Mouse (Mus musculus): ENCODE results near the gene Fdps. TPM values are rescaled to one million over a fixed set of nuclear protein-coding genes. Genes with fewer than 3 reads are reported as not detected.

Fdps gene
- polyA plus RNA-seq, 1 experiment from 2014 or later: 284 TPM

GRCm38 (mm10) chr3:89100811-89101210 lies 948 bp downstream of the Fdps start, which contains the start of gene Gm43738:
TSS of gene Gm43738 (minus strand) at chr3:89101099.
- ATAC-seq (ENCODE audit: low FRiP score): no peak
- Histone ChIP-seq H3K9ac (peak within 1 kb of the TSS; percentile 69), H3K4me1 (peaks cover 26% of the 10 kb centered on the region), H3K4me2 (replicated peaks) (peak within 1 kb of the TSS; percentile 79), H3K36me3 (peaks cover 34% of the 10 kb centered on the region), H3K27ac (peak within 1 kb of the TSS; percentile 79), H3K27me3 (no peaks in the 10 kb centered on the region), H3K9me3 (replicated peaks) (no peaks in the 10 kb centered on the region), H3K4me3 (peak within 1 kb of the TSS; percentile 74)
- WGBS: 46% methylated on average over 7 of the region's 7 CpGs

GRCm38 (mm10) chr3:89094021-89094420 lies 7.7 kb downstream of the Fdps start:
- Histone ChIP-seq H3K9ac (no peak overlapping the region), H3K27ac (no peak overlapping the region), H3K4me3 (no peak overlapping the region), H3K4me2 (replicated peaks) (no peak overlapping the region), H3K36me3 (peaks cover 45% of the 10 kb centered on the region), H3K4me1 (peaks cover 33% of the 10 kb centered on the region), H3K27me3 (peaks cover 19% of the 10 kb centered on the region), H3K9me3 (replicated peaks) (no peaks in the 10 kb centered on the region)
- no peak for ATAC-seq (ENCODE audit: low FRiP score)
- WGBS: 87% methylated on average over 10 of the region's 10 CpGs

GRCm38 (mm10) chr3:89093175-89093574 lies 8.6 kb downstream of the Fdps start, which contains the start of gene Rusc1:
TSS of gene Rusc1 (minus strand) at chr3:89093311.
- Histone ChIP-seq H3K4me2 (replicated peaks) (peak within 1 kb of the TSS; percentile 98), H3K4me1 (peaks cover 37% of the 10 kb centered on the region), H3K4me3 (peak within 1 kb of the TSS; percentile 68), H3K27me3 (peaks cover 28% of the 10 kb centered on the region), H3K9ac (peak within 1 kb of the TSS; percentile 86), H3K27ac (peak within 1 kb of the TSS; percentile 79), H3K9me3 (replicated peaks) (no peaks in the 10 kb centered on the region), H3K36me3 (peaks cover 47% of the 10 kb centered on the region)
- WGBS: under 1% methylated on average over 18 of the region's 18 CpGs
- ATAC-seq (ENCODE audit: low FRiP score): peak; percentile 82

GRCm38 (mm10) chr3:89092509-89093090 lies 9.2 kb downstream of the Fdps start:
- Histone ChIP-seq H3K9me3 (replicated peaks) (no peaks in the 10 kb centered on the region), H3K4me1 (peaks cover 39% of the 10 kb centered on the region), H3K36me3 (peaks cover 44% of the 10 kb centered on the region), H3K9ac (peak overlapping the region; percentile 86), H3K4me2 (replicated peaks) (peak overlapping the region; percentile 98), H3K4me3 (peak overlapping the region; percentile 68), H3K27ac (peak overlapping the region; percentile 79), H3K27me3 (peaks cover 34% of the 10 kb centered on the region)
- peak; percentile 41 for ATAC-seq (ENCODE audit: low FRiP score)
- WGBS: 13% methylated on average over 11 of the region's 11 CpGs

- Histone ChIP-seq H3K36me3 (peaks cover 40% of the 10 kb centered on the region), H3K27me3 (peaks cover 34% of the 10 kb centered on the region)
- WGBS: 7% methylated on average over 20 of the region's 20 CpGs
Measured at GRCm38 (mm10) chr3:89091811-89092508, 9.8 kb downstream of the Fdps start.

GRCm38 (mm10) chr3:89090694-89091655 lies 10.8 kb downstream of the Fdps start:
- Histone ChIP-seq H3K36me3 (peaks cover 37% of the 10 kb centered on the region), H3K4me3 (peak overlapping the region; percentile 68), H3K9ac (peak overlapping the region; percentile 86), H3K9me3 (replicated peaks) (no peaks in the 10 kb centered on the region), H3K27ac (peak overlapping the region; percentile 71), H3K27me3 (peaks cover 34% of the 10 kb centered on the region), H3K4me2 (replicated peaks) (peak overlapping the region; percentile 98), H3K4me1 (peaks cover 42% of the 10 kb centered on the region)
- ATAC-seq (ENCODE audit: low FRiP score): peak; percentile 49
- under 1% methylated on average over 67 of the region's 74 CpGs for WGBS

More at GRCm38 (mm10) chr3:89091811-89092508, 9.8 kb downstream of the Fdps start:
- H3K4me1 ChIP-seq: peaks cover 42% of the 10 kb centered on the region
- H3K9me3 ChIP-seq (replicated peaks): no peaks in the 10 kb centered on the region
- H3K4me3 ChIP-seq: peak overlapping the region; percentile 68
- H3K9ac ChIP-seq: peak overlapping the region; percentile 86
- H3K4me2 ChIP-seq (replicated peaks): peak overlapping the region; percentile 98
- peak overlapping the region; percentile 71 for H3K27ac ChIP-seq
- no peak for ATAC-seq (ENCODE audit: low FRiP score)

- H3K27ac ChIP-seq: peak overlapping the region; percentile 71
- peaks cover 42% of the 10 kb centered on the region for H3K4me1 ChIP-seq
- peaks cover 31% of the 10 kb centered on the region for H3K36me3 ChIP-seq
- peaks cover 34% of the 10 kb centered on the region for H3K27me3 ChIP-seq
- no peaks in the 10 kb centered on the region for H3K9me3 ChIP-seq (replicated peaks)
- peak overlapping the region; percentile 86 for H3K9ac ChIP-seq
- H3K4me2 ChIP-seq (replicated peaks): peak overlapping the region; percentile 98
- under 1% methylated on average over 40 of the region's 40 CpGs for WGBS
- peak overlapping the region; percentile 68 for H3K4me3 ChIP-seq
- peak; percentile 55 for ATAC-seq (ENCODE audit: low FRiP score)
Measured at GRCm38 (mm10) chr3:89089882-89090591, 11.7 kb downstream of the Fdps start.

GRCm38 (mm10) chr3:89088974-89089373 lies 12.8 kb downstream of the Fdps start:
- 0 out of 2 replicates have a peak overlapping the region, but pooled peaks have one; percentile 86 for H3K9ac ChIP-seq
- H3K4me2 ChIP-seq (replicated peaks): peak overlapping the region; percentile 98
- H3K36me3 ChIP-seq: peaks cover 34% of the 10 kb centered on the region
- no peak overlapping the region for H3K27ac ChIP-seq
- H3K9me3 ChIP-seq (replicated peaks): no peaks in the 10 kb centered on the region
- no peak for ATAC-seq (ENCODE audit: low FRiP score)
- peaks cover 42% of the 10 kb centered on the region for H3K4me1 ChIP-seq
- 62% methylated on average over 14 of the region's 14 CpGs for WGBS
- H3K27me3 ChIP-seq: peaks cover 34% of the 10 kb centered on the region
- H3K4me3 ChIP-seq: peak overlapping the region; percentile 68; the same call in 1 of the 2 replicates

- Histone ChIP-seq H3K9me3 (replicated peaks) (no peaks in the 10 kb centered on the region), H3K4me3 (no peak overlapping the region), H3K27ac (no peak overlapping the region), H3K36me3 (peaks cover 37% of the 10 kb centered on the region), H3K9ac (no peak overlapping the region), H3K4me1 (peaks cover 36% of the 10 kb centered on the region), H3K4me2 (replicated peaks) (peak overlapping the region; percentile 22; the same call in 1 of the 2 replicates), H3K27me3 (peaks cover 28% of the 10 kb centered on the region)
- WGBS: 31% methylated on average over 21 of the region's 21 CpGs
- ATAC-seq (ENCODE audit: low FRiP score): no peak
Measured at GRCm38 (mm10) chr3:89087338-89088110, 14.2 kb downstream of the Fdps start.

- no peak for ATAC-seq (ENCODE audit: low FRiP score)
Measured at GRCm38 (mm10) chr3:89084654-89085190, 17.0 kb downstream of the Fdps start.

More at GRCm38 (mm10) chr3:89084654-89085190, 17.0 kb downstream of the Fdps start:
- no peak overlapping the region for H3K27ac ChIP-seq
- H3K9ac ChIP-seq: no peak overlapping the region
- no peaks in the 10 kb centered on the region for H3K9me3 ChIP-seq (replicated peaks)
- no peak overlapping the region for H3K4me2 ChIP-seq (replicated peaks)
- H3K4me1 ChIP-seq: peaks cover 16% of the 10 kb centered on the region; the same call in 1 of the 2 replicates
- peaks cover 20% of the 10 kb centered on the region for H3K27me3 ChIP-seq
- 81% methylated on average over 12 of the region's 12 CpGs for WGBS
- peaks cover 39% of the 10 kb centered on the region for H3K36me3 ChIP-seq
- no peak overlapping the region for H3K4me3 ChIP-seq

All from hindbrain, embryonic 12.5 days (tissue).